Mouse (Mus musculus): Measurements from ENCODE around the gene Gm45799. TPM values are rescaled to one million over a fixed set of nuclear protein-coding genes. Genes with fewer than 3 reads are reported as not detected.

Gm45799 gene
- 5.6 and 18.3 TPM in 2 replicates for polyA plus RNA-seq (2014; fragmentation: Nextera tagmentation; extraction: Ambion mirVana)

GRCm38 (mm10) chr7:105640233-105640893 lies at the start of gene Gm45799, which contains the start of gene Arfip2:
Gene Gm45799, plus strand, starts transcription at chr7:105640552.
Gene Arfip2, minus strand, starts transcription at chr7:105640416.
- no peaks in the 10 kb centered on the region for H3K27me3 ChIP-seq (ENCODE audit: control insufficient read depth, insufficient read depth, low read length)
- under 1% methylated on average over 45 of the region's 45 CpGs for WGBS
- H3K36me3 ChIP-seq (ENCODE audit: control insufficient read depth, insufficient read depth, low read length), result peaks cover 2% of the 10 kb centered on the region; the same call in 1 of the 2 replicates
- peak within 1 kb of the TSS; percentile 77 for H3K4me2 ChIP-seq (ENCODE audit: low read depth)
- H3K4me3 ChIP-seq (ENCODE audit: low read depth, low read length), result peak within 1 kb of the TSS; percentile 75
- ATAC-seq (ENCODE audit: insufficient read depth, low FRiP score, low TSS enrichment) (peak; percentile 96), DNase-seq (ENCODE audit: low spot score) (peak; percentile 95)
- H3K27ac ChIP-seq (ENCODE audit: low read depth, low read length), result peak within 1 kb of the TSS; percentile 62
- no peaks in the 10 kb centered on the region for H3K9me3 ChIP-seq (ENCODE audit: control insufficient read depth, low read length)
- peak within 1 kb of the TSS; percentile 79 for H3K9ac ChIP-seq (ENCODE audit: low read length)
- peaks cover 11% of the 10 kb centered on the region for H3K4me1 ChIP-seq (ENCODE audit: control insufficient read depth, insufficient read depth, low read length)

GRCm38 (mm10) chr7:105602860-105603623 lies 37.3 kb upstream of the Gm45799 start:
- Histone ChIP-seq H3K27me3 (ENCODE audit: control insufficient read depth, insufficient read depth, low read length) (no peaks in the 10 kb centered on the region), H3K9ac (ENCODE audit: low read length) (no peak overlapping the region), H3K36me3 (ENCODE audit: control insufficient read depth, insufficient read depth, low read length) (no peaks in the 10 kb centered on the region), H3K4me2 (ENCODE audit: low read depth) (no peak overlapping the region), H3K4me1 (ENCODE audit: control insufficient read depth, insufficient read depth, low read length) (no peaks in the 10 kb centered on the region), H3K27ac (ENCODE audit: low read depth, low read length) (no peak overlapping the region), H3K9me3 (ENCODE audit: control insufficient read depth, low read length) (no peaks in the 10 kb centered on the region), H3K4me3 (ENCODE audit: low read depth, low read length) (no peak overlapping the region)
- ATAC-seq (ENCODE audit: insufficient read depth, low FRiP score, low TSS enrichment), result 0 out of 2 replicates have a peak, but pooled peaks have one; percentile 68
- DNase-seq (ENCODE audit: low spot score), result peak; percentile 60
- 44% methylated on average over 9 of the region's 9 CpGs for WGBS

- H3K9ac ChIP-seq (ENCODE audit: low read length), result no peak overlapping the region
- no peak overlapping the region for H3K4me3 ChIP-seq (ENCODE audit: low read depth, low read length)
- 84% methylated on average over 3 of the region's 3 CpGs for WGBS
- H3K27ac ChIP-seq (ENCODE audit: low read depth, low read length), result no peak overlapping the region
- H3K27me3 ChIP-seq (ENCODE audit: control insufficient read depth, insufficient read depth, low read length), result no peaks in the 10 kb centered on the region
- H3K4me2 ChIP-seq (ENCODE audit: low read depth), result no peak overlapping the region
- H3K4me1 ChIP-seq (ENCODE audit: control insufficient read depth, insufficient read depth, low read length), result no peaks in the 10 kb centered on the region
- H3K9me3 ChIP-seq (ENCODE audit: control insufficient read depth, low read length), result no peaks in the 10 kb centered on the region
- ATAC-seq (ENCODE audit: insufficient read depth, low FRiP score, low TSS enrichment) (no peak), DNase-seq (ENCODE audit: low spot score) (no peak)
- H3K36me3 ChIP-seq (ENCODE audit: control insufficient read depth, insufficient read depth, low read length), result peaks cover 12% of the 10 kb centered on the region
Observed at GRCm38 (mm10) chr7:105608467-105608866, 31.9 kb upstream of the Gm45799 start.

GRCm38 (mm10) chr7:105611767-105612166 lies 28.6 kb upstream of the Gm45799 start:
- Histone ChIP-seq H3K27ac (ENCODE audit: low read depth, low read length) (no peak overlapping the region), H3K36me3 (ENCODE audit: control insufficient read depth, insufficient read depth, low read length) (peaks cover 14% of the 10 kb centered on the region), H3K4me2 (ENCODE audit: low read depth) (no peak overlapping the region), H3K4me3 (ENCODE audit: low read depth, low read length) (no peak overlapping the region), H3K9ac (ENCODE audit: low read length) (no peak overlapping the region), H3K4me1 (ENCODE audit: control insufficient read depth, insufficient read depth, low read length) (no peaks in the 10 kb centered on the region), H3K27me3 (ENCODE audit: control insufficient read depth, insufficient read depth, low read length) (no peaks in the 10 kb centered on the region), H3K9me3 (ENCODE audit: control insufficient read depth, low read length) (no peaks in the 10 kb centered on the region)
- WGBS, result 96% methylated on average over 1 of the region's 1 CpGs
- no peak for ATAC-seq (ENCODE audit: insufficient read depth, low FRiP score, low TSS enrichment)
- DNase-seq (ENCODE audit: low spot score), result no peak

- H3K27me3 ChIP-seq (ENCODE audit: control insufficient read depth, insufficient read depth, low read length), result no peaks in the 10 kb centered on the region
- no peak overlapping the region for H3K4me2 ChIP-seq (ENCODE audit: low read depth)
- WGBS, result 82% methylated on average over 1 of the region's 1 CpGs
- H3K9ac ChIP-seq (ENCODE audit: low read length), result no peak overlapping the region
- no peaks in the 10 kb centered on the region for H3K9me3 ChIP-seq (ENCODE audit: control insufficient read depth, low read length)
- no peak overlapping the region for H3K27ac ChIP-seq (ENCODE audit: low read depth, low read length)
- H3K4me1 ChIP-seq (ENCODE audit: control insufficient read depth, insufficient read depth, low read length), result no peaks in the 10 kb centered on the region
- H3K36me3 ChIP-seq (ENCODE audit: control insufficient read depth, insufficient read depth, low read length), result peaks cover 22% of the 10 kb centered on the region
- H3K4me3 ChIP-seq (ENCODE audit: low read depth, low read length), result no peak overlapping the region
- ATAC-seq (ENCODE audit: insufficient read depth, low FRiP score, low TSS enrichment) (no peak), DNase-seq (ENCODE audit: low spot score) (no peak)
Observed at GRCm38 (mm10) chr7:105614400-105614799, 26.0 kb upstream of the Gm45799 start.

- Histone ChIP-seq H3K27me3 (ENCODE audit: control insufficient read depth, insufficient read depth, low read length) (no peaks in the 10 kb centered on the region), H3K4me2 (ENCODE audit: low read depth) (no peak overlapping the region), H3K9ac (ENCODE audit: low read length) (no peak overlapping the region), H3K4me3 (ENCODE audit: low read depth, low read length) (no peak overlapping the region), H3K9me3 (ENCODE audit: control insufficient read depth, low read length) (no peaks in the 10 kb centered on the region), H3K36me3 (ENCODE audit: control insufficient read depth, insufficient read depth, low read length) (peaks cover 21% of the 10 kb centered on the region), H3K27ac (ENCODE audit: low read depth, low read length) (no peak overlapping the region), H3K4me1 (ENCODE audit: control insufficient read depth, insufficient read depth, low read length) (no peaks in the 10 kb centered on the region)
- DNase-seq (ENCODE audit: low spot score) (no peak), ATAC-seq (ENCODE audit: insufficient read depth, low FRiP score, low TSS enrichment) (no peak)
- WGBS, result 78% methylated on average over 1 of the region's 1 CpGs
Observed at GRCm38 (mm10) chr7:105615720-105616119, 24.6 kb upstream of the Gm45799 start.

GRCm38 (mm10) chr7:105616561-105616960 lies 23.8 kb upstream of the Gm45799 start:
- no peaks in the 10 kb centered on the region for H3K4me1 ChIP-seq (ENCODE audit: control insufficient read depth, insufficient read depth, low read length)
- DNase-seq (ENCODE audit: low spot score), result no peak
- H3K4me2 ChIP-seq (ENCODE audit: low read depth), result no peak overlapping the region
- peaks cover 14% of the 10 kb centered on the region for H3K36me3 ChIP-seq (ENCODE audit: control insufficient read depth, insufficient read depth, low read length)
- no peaks in the 10 kb centered on the region for H3K27me3 ChIP-seq (ENCODE audit: control insufficient read depth, insufficient read depth, low read length)
- ATAC-seq (ENCODE audit: insufficient read depth, low FRiP score, low TSS enrichment), result no peak
- H3K9me3 ChIP-seq (ENCODE audit: control insufficient read depth, low read length), result no peaks in the 10 kb centered on the region
- no peak overlapping the region for H3K4me3 ChIP-seq (ENCODE audit: low read depth, low read length)
- H3K9ac ChIP-seq (ENCODE audit: low read length), result no peak overlapping the region
- no peak overlapping the region for H3K27ac ChIP-seq (ENCODE audit: low read depth, low read length)
- 89% methylated on average over 6 of the region's 6 CpGs for WGBS

GRCm38 (mm10) chr7:105617810-105618209 lies 22.5 kb upstream of the Gm45799 start:
- H3K27ac ChIP-seq (ENCODE audit: low read depth, low read length), result no peak overlapping the region
- H3K4me3 ChIP-seq (ENCODE audit: low read depth, low read length), result no peak overlapping the region
- WGBS, result 95% methylated on average over 22 of the region's 22 CpGs
- no peaks in the 10 kb centered on the region for H3K4me1 ChIP-seq (ENCODE audit: control insufficient read depth, insufficient read depth, low read length)
- H3K9ac ChIP-seq (ENCODE audit: low read length), result no peak overlapping the region
- H3K27me3 ChIP-seq (ENCODE audit: control insufficient read depth, insufficient read depth, low read length), result no peaks in the 10 kb centered on the region
- H3K9me3 ChIP-seq (ENCODE audit: control insufficient read depth, low read length), result no peaks in the 10 kb centered on the region
- DNase-seq (ENCODE audit: low spot score), result no peak
- peaks cover 12% of the 10 kb centered on the region for H3K36me3 ChIP-seq (ENCODE audit: control insufficient read depth, insufficient read depth, low read length)
- no peak overlapping the region for H3K4me2 ChIP-seq (ENCODE audit: low read depth)
- ATAC-seq (ENCODE audit: insufficient read depth, low FRiP score, low TSS enrichment), result no peak

Measured in neural tube, embryonic 11.5 days (tissue).